Mouse (Mus musculus): ENCODE data around the gene Gm12695. TPM values are rescaled to one million over a fixed set of nuclear protein-coding genes. Genes with fewer than 3 reads are reported as not detected.

Gm12695 gene
- polyA plus RNA-seq (2015; fragmentation: Nextera tagmentation; extraction: Ambion mirVana) = not detected in 2 replicates

DNA sequence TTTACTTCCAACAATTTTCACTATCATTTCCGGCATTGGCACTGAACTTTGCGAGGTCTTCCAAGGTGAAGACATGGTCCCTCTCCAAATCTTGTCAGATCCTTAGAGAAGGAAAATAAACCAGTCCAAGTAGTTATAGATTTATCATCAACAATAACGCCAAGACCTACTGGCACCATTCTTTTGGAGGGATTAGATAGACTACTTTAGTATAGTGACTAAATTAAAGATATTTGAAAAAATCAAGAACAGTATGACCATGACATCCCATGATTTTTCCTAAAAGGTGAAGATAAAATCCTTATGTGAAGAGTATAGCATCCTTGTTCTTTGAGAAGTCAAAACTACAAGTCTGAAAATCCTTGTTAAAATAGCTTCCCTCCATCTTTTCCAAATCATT is at the start of gene Gm12695:
TSS of gene Gm12695 (minus strand) at position 101 of the 400 bp plus-strand sequence.
- no peak within 1 kb of the TSS for H3K4me2 ChIP-seq (replicated peaks; ENCODE audit: low read depth, low read length)
- no peaks in the 10 kb centered on the region for H3K4me1 ChIP-seq (ENCODE audit: insufficient read depth, low read length)
- H3K27ac ChIP-seq (ENCODE audit: low read length) = no peak within 1 kb of the TSS
- H3K4me3 ChIP-seq (ENCODE audit: low read length) = no peak within 1 kb of the TSS
- H3K9ac ChIP-seq (replicated peaks; ENCODE audit: low read length) = no peak within 1 kb of the TSS
- H3K36me3 ChIP-seq (ENCODE audit: insufficient read depth, low read length) = no peaks in the 10 kb centered on the region
- no peaks in the 10 kb centered on the region for H3K27me3 ChIP-seq (ENCODE audit: insufficient read depth, low read length)
- 94% methylated on average over 3 of the region's 3 CpGs for WGBS
- no peak for ATAC-seq (ENCODE audit: low FRiP score, low TSS enrichment)
- H3K9me3 ChIP-seq (ENCODE audit: low read length) = no peaks in the 10 kb centered on the region

DNA sequence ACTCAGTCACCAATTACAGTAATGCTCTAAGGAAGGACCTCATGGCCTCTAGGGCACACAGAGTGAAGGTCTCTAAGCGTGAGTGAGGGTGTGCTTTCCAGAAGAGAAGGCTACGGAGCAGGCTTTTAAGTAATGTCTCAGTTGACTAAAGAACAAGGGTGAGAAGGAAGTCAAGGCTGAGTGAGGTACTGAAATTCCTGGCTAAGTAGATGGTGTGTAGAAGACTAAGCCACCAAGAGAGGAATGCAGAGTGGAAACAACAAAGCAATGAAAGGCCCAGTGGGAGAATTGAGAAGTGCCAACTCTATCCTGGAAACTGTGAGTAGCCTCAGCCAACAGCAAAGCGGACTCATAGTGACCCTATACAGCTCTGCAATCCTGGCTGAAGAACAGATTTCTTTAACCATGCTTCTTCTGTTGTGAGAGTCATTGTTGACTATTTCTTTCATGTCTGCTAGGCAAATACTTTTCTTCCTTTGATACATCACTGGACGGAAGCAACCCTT is 40.6 kb upstream of the Gm12695 start:
- H3K4me2 ChIP-seq (replicated peaks; ENCODE audit: low read depth, low read length) = no peak overlapping the region
- no peak overlapping the region for H3K27ac ChIP-seq (ENCODE audit: low read length)
- H3K4me1 ChIP-seq (ENCODE audit: insufficient read depth, low read length) = no peaks in the 10 kb centered on the region
- H3K36me3 ChIP-seq (ENCODE audit: insufficient read depth, low read length) = no peaks in the 10 kb centered on the region
- ATAC-seq (ENCODE audit: low FRiP score, low TSS enrichment) = no peak
- no peak overlapping the region for H3K4me3 ChIP-seq (ENCODE audit: low read length)
- H3K9ac ChIP-seq (replicated peaks; ENCODE audit: low read length) = no peak overlapping the region
- H3K27me3 ChIP-seq (ENCODE audit: insufficient read depth, low read length) = no peaks in the 10 kb centered on the region
- WGBS = 89% methylated on average over 4 of the region's 4 CpGs
- H3K9me3 ChIP-seq (ENCODE audit: low read length) = no peaks in the 10 kb centered on the region

- WGBS = 62% methylated on average over 6 of the region's 6 CpGs
- ATAC-seq (ENCODE audit: low FRiP score, low TSS enrichment) = no peak
- H3K4me3 ChIP-seq (ENCODE audit: low read length) = no peak overlapping the region
These were observed 22.1 kb upstream of the Gm12695 start for GRCm38 (mm10) chr4:96806824-96807808.

DNA sequence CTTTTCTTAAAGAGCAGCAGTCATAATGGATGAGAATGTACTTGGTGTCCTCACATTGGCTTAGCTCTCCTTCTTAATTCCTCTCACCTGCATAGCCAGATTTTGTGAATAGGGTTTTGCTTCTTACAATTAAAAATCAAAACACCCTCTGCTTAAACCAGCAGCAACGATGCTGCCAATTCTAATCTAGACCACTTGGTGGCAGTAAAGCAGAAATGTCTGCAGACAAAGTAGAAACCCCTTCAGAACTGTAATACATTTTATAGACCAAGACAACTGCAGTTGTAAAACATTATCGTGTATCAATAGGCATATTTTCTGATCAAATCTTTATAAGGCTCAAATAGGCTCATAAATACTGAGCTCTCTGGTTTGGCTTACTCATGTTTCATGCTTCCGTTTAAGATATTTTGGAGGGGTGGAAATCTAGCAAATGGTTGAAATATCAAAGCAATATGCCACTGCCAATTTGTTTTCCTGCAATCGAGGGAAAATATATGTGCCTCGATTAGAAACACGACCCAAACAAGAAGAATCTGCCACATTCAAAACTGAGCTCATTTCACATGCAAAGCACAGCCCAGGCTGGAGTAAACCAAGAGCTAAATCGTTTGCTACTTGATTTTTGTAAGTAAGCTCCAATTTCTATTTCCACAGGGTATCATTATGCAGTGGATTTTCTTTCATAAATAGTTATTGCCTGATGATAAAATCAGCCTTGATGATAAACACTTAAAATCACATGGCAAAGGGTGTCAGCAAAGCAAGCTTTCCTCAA is 14.6 kb upstream of the Gm12695 start:
- H3K9me3 ChIP-seq (ENCODE audit: low read length) = no peaks in the 10 kb centered on the region
- no peak overlapping the region for H3K9ac ChIP-seq (replicated peaks; ENCODE audit: low read length)
- ATAC-seq (ENCODE audit: low FRiP score, low TSS enrichment) = no peak
- WGBS = 38% methylated on average over 7 of the region's 7 CpGs
- no peak overlapping the region for H3K27ac ChIP-seq (ENCODE audit: low read length)
- H3K36me3 ChIP-seq (ENCODE audit: insufficient read depth, low read length) = no peaks in the 10 kb centered on the region
- no peaks in the 10 kb centered on the region for H3K27me3 ChIP-seq (ENCODE audit: insufficient read depth, low read length)
- H3K4me2 ChIP-seq (replicated peaks; ENCODE audit: low read depth, low read length) = no peak overlapping the region
- no peaks in the 10 kb centered on the region for H3K4me1 ChIP-seq (ENCODE audit: insufficient read depth, low read length)
- H3K4me3 ChIP-seq (ENCODE audit: low read length) = no peak overlapping the region

More at GRCm38 (mm10) chr4:96806824-96807808, 22.1 kb upstream of the Gm12695 start:
- no peak overlapping the region for H3K9ac ChIP-seq (replicated peaks; ENCODE audit: low read length)
- no peaks in the 10 kb centered on the region for H3K36me3 ChIP-seq (ENCODE audit: insufficient read depth, low read length)
- H3K27me3 ChIP-seq (ENCODE audit: insufficient read depth, low read length) = no peaks in the 10 kb centered on the region
- H3K27ac ChIP-seq (ENCODE audit: low read length) = no peak overlapping the region
- no peaks in the 10 kb centered on the region for H3K9me3 ChIP-seq (ENCODE audit: low read length)
- H3K4me1 ChIP-seq (ENCODE audit: insufficient read depth, low read length) = no peaks in the 10 kb centered on the region
- H3K4me2 ChIP-seq (replicated peaks; ENCODE audit: low read depth, low read length) = no peak overlapping the region

DNA sequence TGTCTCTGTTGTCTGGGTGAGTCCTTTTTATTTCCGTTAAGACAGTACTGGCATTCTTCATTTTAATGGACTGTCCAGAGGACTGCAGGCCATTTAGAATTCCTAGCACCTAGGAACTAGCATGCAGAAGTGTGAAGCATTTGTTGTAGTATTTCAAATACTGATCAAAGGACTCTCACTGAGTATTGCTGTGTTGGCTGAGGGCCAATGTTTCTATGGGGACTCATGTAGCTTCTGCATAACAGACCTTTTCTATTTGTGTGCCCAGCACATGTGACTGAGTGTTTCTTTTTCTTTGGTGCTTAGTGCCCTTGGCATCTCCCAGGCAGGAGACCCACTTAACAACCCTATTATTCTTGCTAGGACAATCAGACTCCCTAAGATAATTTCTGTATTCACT is 12.6 kb upstream of the Gm12695 start:
- Histone ChIP-seq H3K4me3 (ENCODE audit: low read length) (no peak overlapping the region), H3K4me2 (replicated peaks; ENCODE audit: low read depth, low read length) (no peak overlapping the region), H3K9ac (replicated peaks; ENCODE audit: low read length) (no peak overlapping the region), H3K27me3 (ENCODE audit: insufficient read depth, low read length) (no peaks in the 10 kb centered on the region), H3K9me3 (ENCODE audit: low read length) (no peaks in the 10 kb centered on the region), H3K4me1 (ENCODE audit: insufficient read depth, low read length) (no peaks in the 10 kb centered on the region), H3K36me3 (ENCODE audit: insufficient read depth, low read length) (no peaks in the 10 kb centered on the region), H3K27ac (ENCODE audit: low read length) (no peak overlapping the region)
- ATAC-seq (ENCODE audit: low FRiP score, low TSS enrichment) = no peak
- 47% methylated on average over 1 of the region's 1 CpGs for WGBS

DNA sequence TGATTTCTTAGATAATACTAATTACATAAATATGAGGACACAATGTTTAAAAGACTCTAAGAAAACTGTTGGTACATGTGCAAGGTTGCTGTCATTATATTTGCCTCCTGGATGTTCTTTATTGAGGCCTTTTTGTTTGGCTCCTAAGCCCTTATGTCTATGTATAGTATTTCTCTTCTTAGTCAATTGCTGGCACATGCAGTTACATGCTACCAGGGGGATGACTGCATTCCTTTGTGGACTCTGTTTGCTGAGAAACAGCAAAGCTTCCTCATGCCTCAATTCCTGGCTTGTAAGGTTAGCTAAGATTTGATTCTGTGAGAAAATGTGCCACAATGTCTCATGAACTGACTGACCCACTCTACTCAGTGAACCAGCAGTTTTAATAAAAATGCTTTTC is 6.3 kb upstream of the Gm12695 start:
- H3K4me1 ChIP-seq (ENCODE audit: insufficient read depth, low read length) = no peaks in the 10 kb centered on the region
- H3K4me3 ChIP-seq (ENCODE audit: low read length) = no peak overlapping the region
- no peak for ATAC-seq (ENCODE audit: low FRiP score, low TSS enrichment)
- no peak overlapping the region for H3K27ac ChIP-seq (ENCODE audit: low read length)
- H3K36me3 ChIP-seq (ENCODE audit: insufficient read depth, low read length) = no peaks in the 10 kb centered on the region
- no peak overlapping the region for H3K9ac ChIP-seq (replicated peaks; ENCODE audit: low read length)
- no peak overlapping the region for H3K4me2 ChIP-seq (replicated peaks; ENCODE audit: low read depth, low read length)
- H3K9me3 ChIP-seq (ENCODE audit: low read length) = no peaks in the 10 kb centered on the region
- H3K27me3 ChIP-seq (ENCODE audit: insufficient read depth, low read length) = no peaks in the 10 kb centered on the region

GRCm38 (mm10) chr4:96789905-96790304 is 4.9 kb upstream of the Gm12695 start:
- H3K27me3 ChIP-seq (ENCODE audit: insufficient read depth, low read length) = no peaks in the 10 kb centered on the region
- H3K27ac ChIP-seq (ENCODE audit: low read length) = no peak overlapping the region
- H3K4me2 ChIP-seq (replicated peaks; ENCODE audit: low read depth, low read length) = no peak overlapping the region
- no peaks in the 10 kb centered on the region for H3K9me3 ChIP-seq (ENCODE audit: low read length)
- no peaks in the 10 kb centered on the region for H3K36me3 ChIP-seq (ENCODE audit: insufficient read depth, low read length)
- WGBS = 49% methylated on average over 3 of the region's 3 CpGs
- H3K9ac ChIP-seq (replicated peaks; ENCODE audit: low read length) = no peak overlapping the region
- H3K4me3 ChIP-seq (ENCODE audit: low read length) = no peak overlapping the region
- no peak for ATAC-seq (ENCODE audit: low FRiP score, low TSS enrichment)
- H3K4me1 ChIP-seq (ENCODE audit: insufficient read depth, low read length) = no peaks in the 10 kb centered on the region

- Histone ChIP-seq H3K4me3 (ENCODE audit: low read length) (no peak overlapping the region), H3K9ac (replicated peaks; ENCODE audit: low read length) (no peak overlapping the region), H3K36me3 (ENCODE audit: insufficient read depth, low read length) (no peaks in the 10 kb centered on the region), H3K4me2 (replicated peaks; ENCODE audit: low read depth, low read length) (no peak overlapping the region), H3K4me1 (ENCODE audit: insufficient read depth, low read length) (no peaks in the 10 kb centered on the region), H3K27me3 (ENCODE audit: insufficient read depth, low read length) (no peaks in the 10 kb centered on the region), H3K9me3 (ENCODE audit: low read length) (no peaks in the 10 kb centered on the region), H3K27ac (ENCODE audit: low read length) (no peak overlapping the region)
- 31% methylated on average over 7 of the region's 7 CpGs for WGBS
- ATAC-seq (ENCODE audit: low FRiP score, low TSS enrichment) = 0 out of 2 replicates have a peak, but pooled peaks have one; percentile 57
These were observed 1.6 kb upstream of the Gm12695 start for GRCm38 (mm10) chr4:96786610-96787009.

GRCm38 (mm10) chr4:96772966-96773566 is 11.9 kb downstream of the Gm12695 start:
- no peaks in the 10 kb centered on the region for H3K27me3 ChIP-seq (ENCODE audit: insufficient read depth, low read length)
- WGBS = 81% methylated on average over 3 of the region's 3 CpGs
- H3K4me2 ChIP-seq (replicated peaks; ENCODE audit: low read depth, low read length) = no peak overlapping the region
- H3K36me3 ChIP-seq (ENCODE audit: insufficient read depth, low read length) = no peaks in the 10 kb centered on the region
- no peak for ATAC-seq (ENCODE audit: low FRiP score, low TSS enrichment)
- no peak overlapping the region for H3K27ac ChIP-seq (ENCODE audit: low read length)
- no peak overlapping the region for H3K9ac ChIP-seq (replicated peaks; ENCODE audit: low read length)
- H3K4me1 ChIP-seq (ENCODE audit: insufficient read depth, low read length) = no peaks in the 10 kb centered on the region
- peaks cover 4% of the 10 kb centered on the region for H3K9me3 ChIP-seq (ENCODE audit: low read length)
- no peak overlapping the region for H3K4me3 ChIP-seq (ENCODE audit: low read length)
